ENCODE assay signal across 22 mouse cellular contexts in the genomic region with DNA sequence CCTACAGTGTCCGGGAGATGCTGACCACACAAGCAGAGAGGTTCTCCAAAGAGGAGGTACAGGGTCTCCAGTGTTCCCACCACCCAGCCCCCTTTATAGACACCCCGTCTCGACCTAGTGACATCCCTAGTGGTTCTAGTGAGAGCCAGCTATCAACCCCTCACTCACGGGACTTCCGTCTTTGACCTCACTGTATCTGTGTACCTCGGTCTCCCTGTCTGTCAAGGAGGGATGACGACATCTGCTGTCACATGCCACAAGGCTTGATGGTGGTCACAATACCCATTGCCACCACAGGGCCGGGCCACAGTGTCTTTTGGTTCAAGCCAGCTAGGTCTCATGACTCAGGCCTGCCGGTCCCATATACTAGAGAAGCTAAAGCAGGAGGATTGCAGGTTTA. TPM values are rescaled to one million over a fixed set of nuclear protein-coding genes. Genes with fewer than 3 reads are reported as not detected.
DNase-seq lines count a peak whose midpoint lies in the region; ATAC-seq and TF ChIP-seq lines count a peak whose summit lies in the region.
"Had no signal": no experiment of that assay in that cellular context is flagged by ENCODE, and none has a peak within 500 bp of the region (broad histone marks: within the 10 kb centered on the region; RNA-seq: fewer than 3 reads in every experiment).

No protein-coding gene starts in this region.

- peaks cover 10% of the 10 kb centered on the region; the same call in 1 of the 2 replicates for H3K4me1 ChIP-seq in heart, embryonic 11.5 days (ENCODE audit: control insufficient read depth, insufficient read depth, low read length)
- H3K4me1 ChIP-seq in heart, embryonic 14.5 days (ENCODE audit: control insufficient read depth in 2 of 2, insufficient read depth in 2 of 2, low read length in 2 of 2) = peaks cover 0 to 7% of the 10 kb centered on the region in 2 experiments; a peak in 2 of 4 replicates
- H3K4me1 ChIP-seq in stomach, postnatal 0 days (replicated peaks; ENCODE audit: control insufficient read depth, insufficient read depth) = no peaks in the 10 kb centered on the region

- no peaks in the 10 kb centered on the region for H3K9me3 ChIP-seq in heart, embryonic 11.5 days (replicated peaks; ENCODE audit: control insufficient read depth, low read length)
- H3K9me3 ChIP-seq in heart, embryonic 14.5 days (ENCODE audit: control insufficient read depth, low read length) = no peaks in the 10 kb centered on the region
- H3K9me3 ChIP-seq in stomach, postnatal 0 days (ENCODE audit: control insufficient read depth, low read length) = no peaks in the 10 kb centered on the region
- H3K9me3 ChIP-seq: embryonic facial prominence, embryonic 13.5 days; hindbrain, embryonic 13.5 days had no signal

- no peak for TF ChIP-seq CTCF in gastrocnemius, adult 2 months (IDR thresholded peaks at IDR 0.05)
- TF ChIP-seq CTCF in stomach, postnatal 0 days (IDR thresholded peaks at IDR 0.05; ENCODE audit: low read depth) = no peak

- TF ChIP-seq EP300 in stomach, postnatal 0 days (optimal IDR thresholded peaks at IDR 0.05) = no peak

- WGBS in heart, embryonic 11.5 days (ENCODE audit: insufficient replicate concordance) = 75% methylated on average over 9 of the region's 9 CpGs
- 42% methylated on average over 9 of the region's 9 CpGs for WGBS in heart, embryonic 14.5 days
- WGBS in stomach, postnatal 0 days = 88% methylated on average over 9 of the region's 9 CpGs

- no peak overlapping the region for H3K4me3 ChIP-seq in gastrocnemius, adult 2 months
- peak overlapping the region; percentile 58 for H3K4me3 ChIP-seq in heart, embryonic 11.5 days (ENCODE audit: low read depth, low read length)
- H3K4me3 ChIP-seq in heart, embryonic 14.5 days (ENCODE audit: control insufficient read depth in 1 of 2, insufficient read depth in 1 of 2, low read depth in 1 of 2, low read length in 2 of 2) = peak overlapping the region; percentile 68 to 71
- H3K4me3 ChIP-seq in stomach, postnatal 0 days (ENCODE audit: low read depth, low read length) = no peak overlapping the region
- H3K4me3 ChIP-seq: embryonic facial prominence, embryonic 13.5 days; hindbrain, embryonic 13.5 days had no signal

- H3K27me3 ChIP-seq in heart, embryonic 11.5 days (ENCODE audit: control insufficient read depth, insufficient read depth, low read length) = peaks cover 8% of the 10 kb centered on the region
- H3K27me3 ChIP-seq in heart, embryonic 14.5 days (ENCODE audit: control insufficient read depth, insufficient read depth, low read length) = 0 out of 2 replicates have a peak, but pooled peaks cover 3% of the 10 kb centered on the region
- peaks cover 2% of the 10 kb centered on the region; the same call in 1 of the 2 replicates for H3K27me3 ChIP-seq in stomach, postnatal 0 days (ENCODE audit: control insufficient read depth, insufficient read depth, low read length)

- no peak overlapping the region for H3K27ac ChIP-seq in gastrocnemius, adult 2 months
- peak overlapping the region; percentile 98 for H3K27ac ChIP-seq in heart, embryonic 11.5 days (ENCODE audit: low read depth, low read length)
- peak overlapping the region; percentile 97 to 99 for H3K27ac ChIP-seq in heart, embryonic 14.5 days (replicated peaks in 1 of 2; ENCODE audit: control insufficient read depth in 1 of 2, insufficient read depth in 1 of 2, low read depth in 2 of 2, low read length in 2 of 2)
- no peak overlapping the region for H3K27ac ChIP-seq in stomach, postnatal 0 days (replicated peaks)
- H3K27ac ChIP-seq: embryonic facial prominence, embryonic 13.5 days; hindbrain, embryonic 13.5 days; hindbrain, postnatal 0 days had no signal

- H3K4me2 ChIP-seq in heart, embryonic 11.5 days = peak overlapping the region; percentile 65
- H3K4me2 ChIP-seq in heart, embryonic 14.5 days (ENCODE audit: low read length) = peak overlapping the region; percentile 77
- H3K4me2 ChIP-seq in stomach, postnatal 0 days (replicated peaks; ENCODE audit: low read depth) = no peak overlapping the region
- H3K4me2 ChIP-seq: embryonic facial prominence, embryonic 13.5 days; hindbrain, embryonic 13.5 days had no signal

- DNase-seq in gastrocnemius, adult 2 months = peak; percentile 12
- DNase-seq in gastrocnemius, postnatal 36 days = no peak
- no peak for DNase-seq in heart, adult 8-10 months (ENCODE audit: low spot score)
- peak; percentile 44 to 49 for DNase-seq in heart, postnatal 10 days
- DNase-seq in stomach, postnatal 0 days (ENCODE audit: low spot score) = no peak
- no peak for DNase-seq in layer of hippocampus, postnatal 10 days (ENCODE audit: low spot score in 2 of 2)
- DNase-seq: adrenal gland, postnatal 10 days; cerebellum, adult 18-20 months; cerebellum, adult 9-11 months; cerebellum, postnatal 36 days; gastrocnemius, postnatal 10 days; kidney, adult 11 months; kidney, adult 9 months had no signal

- H3K9ac ChIP-seq in heart, embryonic 11.5 days (ENCODE audit: low read depth, low read length) = peak overlapping the region; percentile 93
- peak overlapping the region; percentile 99 for H3K9ac ChIP-seq in heart, embryonic 14.5 days (ENCODE audit: low read length)
- no peak overlapping the region for H3K9ac ChIP-seq in stomach, postnatal 0 days (ENCODE audit: low read length)
- H3K9ac ChIP-seq: embryonic facial prominence, embryonic 13.5 days; hindbrain, embryonic 13.5 days had no signal

- no peaks in the 10 kb centered on the region for H3K36me3 ChIP-seq in heart, embryonic 11.5 days (ENCODE audit: control insufficient read depth, insufficient read depth, low read length)
- H3K36me3 ChIP-seq in heart, embryonic 14.5 days (ENCODE audit: control insufficient read depth, insufficient read depth, low read length) = peaks cover 68% of the 10 kb centered on the region
- H3K36me3 ChIP-seq in stomach, postnatal 0 days (ENCODE audit: control insufficient read depth, insufficient read depth, low read length) = no peaks in the 10 kb centered on the region
- H3K36me3 ChIP-seq: embryonic facial prominence, embryonic 13.5 days; hindbrain, embryonic 13.5 days had no signal

- intact Hi-C loops in gastrocnemius, adult 2 months (cut with DNase I) = no loop called here
- intact Hi-C loops in gastrocnemius, postnatal 36 days (cut with DNase I) = no loop called here
- intact Hi-C loops in heart, postnatal 10 days (cut with DNase I) = no loop called here

- no peak for ATAC-seq in heart, embryonic 11.5 days (replicated peaks; ENCODE audit: insufficient number of reproducible peaks, low FRiP score, low TSS enrichment)
- ATAC-seq in heart, embryonic 14.5 days (ENCODE audit: insufficient number of reproducible peaks, insufficient read depth, low FRiP score, low read depth) = no peak
- no peak; the same call in 1 of the 2 replicates for ATAC-seq in stomach, postnatal 0 days (ENCODE audit: low FRiP score, low TSS enrichment)
- ATAC-seq: forebrain, embryonic 14.5 days; hindbrain, postnatal 0 days had no signal

RNA-seq across cellular contexts. Expression of gene Myl2, which starts 4.2 kb away (rescaled TPM):
- 1,000 to 10,000 TPM in 1 of 2 experiments, 100 to 1,000 TPM in 1; 776 to 2,566 TPM for total RNA-seq in gastrocnemius, adult 2 months (2021)
- 1,000 to 10,000 TPM in 1 of 2 experiments, 100 to 1,000 TPM in 1; 404 to 1,700 TPM for total RNA-seq in gastrocnemius, postnatal 36 days (2021)
- polyA plus RNA-seq in heart, embryonic 11.5 days (2014; fragmentation: Nextera tagmentation; extraction: Ambion mirVana) = 6,790 and 6,847 TPM in 2 replicates
- over 10,000 TPM; 21,987 to 25,864 (median 23,706) TPM for total RNA-seq in heart, adult 8-10 months (2022)
- 10,198 and 10,957 TPM in 2 replicates for polyA plus RNA-seq in heart, embryonic 14.5 days (2014; fragmentation: Nextera tagmentation; extraction: Ambion mirVana)
- total RNA-seq in heart, postnatal 10 days (2021) = over 10,000 TPM; 18,908 to 21,159 TPM
- polyA plus RNA-seq in stomach, postnatal 0 days (2015; fragmentation: Nextera tagmentation; extraction: Ambion mirVana) = 0.21 and 0.30 TPM in 2 replicates
- not detected for total RNA-seq in layer of hippocampus, postnatal 10 days (2021)
- total RNA-seq: hematopoietic stem cell, adult 5-6 weeks; hindbrain, postnatal 0 days had no signal
- polyA plus RNA-seq: C2C12; embryonic facial prominence, embryonic 13.5 days; intestine, embryonic 14.5 days had no signal

RNA-seq across cellular contexts. Expression of gene Ccdc63, which starts 35.6 kb away (rescaled TPM):
- not detected for total RNA-seq in gastrocnemius, adult 2 months (2021)
- not detected for total RNA-seq in gastrocnemius, postnatal 36 days (2021)
- polyA plus RNA-seq in heart, embryonic 11.5 days (2014; fragmentation: Nextera tagmentation; extraction: Ambion mirVana) = 0.47 and 0.51 TPM in 2 replicates
- under 1 TPM in 1 of 4 experiments, not detected in 3; 0.37 TPM for total RNA-seq in heart, adult 8-10 months (2022)
- 0.85 TPM in 1 of 2 replicates, not detected in the other for polyA plus RNA-seq in heart, embryonic 14.5 days (2014; fragmentation: Nextera tagmentation; extraction: Ambion mirVana)
- total RNA-seq in heart, postnatal 10 days (2021) = under 1 TPM in 1 of 2 experiments, not detected in 1; 0.22 TPM
- 0.07 TPM in 2 replicates for polyA plus RNA-seq in stomach, postnatal 0 days (2015; fragmentation: Nextera tagmentation; extraction: Ambion mirVana)
- 1 to 10 TPM in 1 of 2 experiments, under 1 TPM in 1; 0.78 to 1.8 TPM for total RNA-seq in layer of hippocampus, postnatal 10 days (2021)
- total RNA-seq: adrenal gland, postnatal 10 days; gastrocnemius, postnatal 10 days had no signal
- polyA plus RNA-seq: C2C12; embryonic facial prominence, embryonic 13.5 days; forebrain, embryonic 14.5 days; hindbrain, embryonic 13.5 days; hindbrain, postnatal 0 days; intestine, embryonic 14.5 days had no signal

RNA-seq across cellular contexts. Expression of gene Ppp1cc, which starts 53.1 kb away (rescaled TPM):
- total RNA-seq in gastrocnemius, adult 2 months (2021) = 100 to 1,000 TPM; 154 to 155 TPM
- total RNA-seq in gastrocnemius, postnatal 36 days (2021) = 100 to 1,000 TPM; 138 to 139 TPM
- 216 and 225 TPM in 2 replicates for polyA plus RNA-seq in heart, embryonic 11.5 days (2014; fragmentation: Nextera tagmentation; extraction: Ambion mirVana)
- total RNA-seq in heart, adult 8-10 months (2022) = 100 to 1,000 TPM in 3 of 4 experiments, 10 to 100 TPM in 1; 98.9 to 113 (median 108) TPM
- 229 and 248 TPM in 2 replicates for polyA plus RNA-seq in heart, embryonic 14.5 days (2014; fragmentation: Nextera tagmentation; extraction: Ambion mirVana)
- total RNA-seq in heart, postnatal 10 days (2021) = 100 to 1,000 TPM; 171 to 173 TPM
- 104 and 112 TPM in 2 replicates for polyA plus RNA-seq in stomach, postnatal 0 days (2015; fragmentation: Nextera tagmentation; extraction: Ambion mirVana)
- total RNA-seq in layer of hippocampus, postnatal 10 days (2021) = 100 to 1,000 TPM; 190 to 196 TPM

RNA-seq across cellular contexts. Expression of gene Cux2, which starts 55.1 kb away (rescaled TPM):
- 1 to 10 TPM; 3.9 to 6.0 TPM for total RNA-seq in gastrocnemius, adult 2 months (2021)
- total RNA-seq in gastrocnemius, postnatal 36 days (2021) = 1 to 10 TPM; 1.9 to 2.3 TPM
- 4.7 and 7.1 TPM in 2 replicates for polyA plus RNA-seq in heart, embryonic 11.5 days (2014; fragmentation: Nextera tagmentation; extraction: Ambion mirVana)
- total RNA-seq in heart, adult 8-10 months (2022) = 10 to 100 TPM; 16.1 to 21.3 (median 20.0) TPM
- 6.4 and 7.9 TPM in 2 replicates for polyA plus RNA-seq in heart, embryonic 14.5 days (2014; fragmentation: Nextera tagmentation; extraction: Ambion mirVana)
- 10 to 100 TPM; 13.1 to 17.5 TPM for total RNA-seq in heart, postnatal 10 days (2021)
- 1.2 and 1.5 TPM in 2 replicates for polyA plus RNA-seq in stomach, postnatal 0 days (2015; fragmentation: Nextera tagmentation; extraction: Ambion mirVana)
- 10 to 100 TPM; 35.5 to 40.1 TPM for total RNA-seq in layer of hippocampus, postnatal 10 days (2021)
- total RNA-seq: hematopoietic stem cell, adult 5-6 weeks had no signal

Comparison
In these comparisons a context has a peak if more than half of its experiments do, and no peak if none do; other contexts are left out.
1. DNase-seq: peak in gastrocnemius, adult 2 months (single experiment) and heart, postnatal 10 days (2 of 2); none in gastrocnemius, postnatal 36 days (0 of 2), heart, adult 8-10 months (single experiment), stomach, postnatal 0 days (single experiment) and layer of hippocampus, postnatal 10 days (0 of 2).
2. H3K27ac ChIP-seq: peak in heart, embryonic 11.5 days (single experiment) and heart, embryonic 14.5 days (2 of 2); none in gastrocnemius, adult 2 months (single experiment) and stomach, postnatal 0 days (single experiment).
3. H3K4me3 ChIP-seq: peak in heart, embryonic 11.5 days (single experiment) and heart, embryonic 14.5 days (2 of 2); none in gastrocnemius, adult 2 months (single experiment) and stomach, postnatal 0 days (single experiment).
4. RNA of gene Myl2, which starts 4.2 kb away (total RNA-seq): 21,987 to 25,864 TPM in heart, adult 8-10 months, 18,908 to 21,159 TPM in heart, postnatal 10 days, 776 to 2,566 TPM in gastrocnemius, adult 2 months and 404 to 1,700 TPM in gastrocnemius, postnatal 36 days; not detected in layer of hippocampus, postnatal 10 days; every median in the first group is over 100 times any median in the second.